Mouse (Mus musculus) heart, postnatal 0 days (tissue): Measurements from ENCODE around the gene Gnao1. TPM values are rescaled to one million over a fixed set of nuclear protein-coding genes. Genes with fewer than 3 reads are reported as not detected.

Experiments
- ATAC-seq: fragments of 200-750 bp; cut with Nextera tagmentation; 2 replicates; pipeline ENCODE4 v1.8.0; 2017; ENCODE audit warnings: low read depth, moderate number of reproducible peaks, moderate library complexity; ENCODE audit not compliant: insufficient read depth
- DNase-seq: peaks from one replicate; pipeline ENCODE4 v3.0.0-alpha.2; 2016; ENCODE audit warnings: low spot score
- H3K27ac ChIP-seq: fragments of 300-500 bp; sonication (generic); 2 replicates; pipeline ENCODE4 v1.5.1; 2014; ENCODE audit warnings: low read depth, mild to moderate bottlenecking
- H3K27me3 ChIP-seq: fragments of 300-500 bp; sonication (generic); 2 replicates; pipeline ENCODE4 v1.6.1; 2014; ENCODE audit warnings: low read length, mixed read lengths; ENCODE audit not compliant: control insufficient read depth, insufficient read depth
- H3K36me3 ChIP-seq: fragments of 300-500 bp; sonication (generic); replicated peaks from 2 replicates; pipeline ENCODE4 v1.6.1; 2014; ENCODE audit warnings: low read length, mixed read lengths; ENCODE audit not compliant: control insufficient read depth, insufficient read depth
- H3K4me1 ChIP-seq: fragments of 300-500 bp; sonication (generic); 2 replicates; pipeline ENCODE4 v1.6.1; 2014; ENCODE audit warnings: antibody characterized with exemption; ENCODE audit not compliant: control insufficient read depth, insufficient read depth
- H3K4me2 ChIP-seq: fragments of 300-500 bp; sonication (generic); 2 replicates; pipeline ENCODE4 v1.6.1; 2014; ENCODE audit warnings: low read depth, mild to moderate bottlenecking, low read length, moderate library complexity
- H3K4me3 ChIP-seq: fragments of 300-500 bp; sonication (generic); 2 replicates; pipeline ENCODE4 v1.5.1; 2014; ENCODE audit warnings: low read depth, low read length
- H3K9ac ChIP-seq: fragments of 300-500 bp; sonication (generic); replicated peaks from 2 replicates; pipeline ENCODE4 v1.6.1; 2014; ENCODE audit warnings: low read depth, low read length, mixed read lengths
- H3K9me3 ChIP-seq: fragments of 300-500 bp; sonication (generic); replicated peaks from 2 replicates; pipeline ENCODE4 v1.6.1; 2016; ENCODE audit warnings: low read length; ENCODE audit not compliant: control insufficient read depth
- CTCF ChIP-seq: IDR thresholded peaks from 2 replicates; pipeline ENCODE4 v1.5.1; 2016; ENCODE audit warnings: antibody characterized with exemption, control low read depth, low read depth
- EP300 ChIP-seq: IDR thresholded peaks from 2 replicates; pipeline ENCODE4 v1.6.1; 2016; ENCODE audit warnings: antibody characterized with exemption, low read depth
- WGBS: fragments of 180-500 bp; shearing (Covaris S2); extraction: QIAGEN DNeasy Blood & Tissue Kit; methylation state at CpG from one replicate; pipeline ENCODE4 v1.1.7; 2014; 5-methylcytosine and 5-hydroxymethylcytosine counted together
- polyA plus RNA-seq: library from polyadenylated mRNA; unstranded; fragments of >200 nt; fragmentation: Nextera tagmentation; extraction: Ambion mirVana; gene quantifications from 2 replicates; pipeline ENCODE4 v1.2.1, GENCODE M21; 2015
- total RNA-seq: library from RNA; depleted of rRNA; stranded (reverse); fragments of >200 nt; gene quantifications from 2 replicates; pipeline ENCODE4 v1.2.3, GENCODE M21; 2014; ENCODE audit warnings: low replicate concordance

The Gnao1 gene
- total and polyA plus RNA-seq, 2 experiments from 2014 or later, result 5.9 to 10.7 TPM

- Histone ChIP-seq H3K4me1 (peaks cover 19% of the 10 kb centered on the region), H3K4me3 (no peak overlapping the region), H3K9ac (no peak overlapping the region), H3K27ac (no peak overlapping the region), H3K4me2 (no peak overlapping the region), H3K36me3 (no peaks in the 10 kb centered on the region), H3K9me3 (no peaks in the 10 kb centered on the region), H3K27me3 (no peaks in the 10 kb centered on the region)
- ATAC-seq (no peak), DNase-seq (no peak)
- whole genome bisulfite sequencing, result 87% methylated on average over 7 of the region's 7 CpGs
- TF ChIP-seq EP300 (no peak), CTCF (no peak)
Observed at GRCm38 (mm10) chr8:93920590-93920948, 110.8 kb downstream of the Gnao1 start.

GRCm38 (mm10) chr8:93923897-93924334, 114.2 kb downstream of the Gnao1 start:
- TF ChIP-seq CTCF (no peak), EP300 (no peak)
- H3K9ac ChIP-seq, result no peak overlapping the region
- no peak overlapping the region for H3K27ac ChIP-seq
- no peaks in the 10 kb centered on the region for H3K9me3 ChIP-seq
- H3K36me3 ChIP-seq, result no peaks in the 10 kb centered on the region
- 0 out of 2 replicates have a peak, but pooled peaks cover 3% of the 10 kb centered on the region for H3K4me1 ChIP-seq
- H3K27me3 ChIP-seq, result no peaks in the 10 kb centered on the region
- ATAC-seq, result no peak; the same call in 1 of the 2 replicates
- WGBS, result 41% methylated on average over 7 of the region's 7 CpGs
- DNase-seq, result no peak
- no peak overlapping the region for H3K4me2 ChIP-seq
- no peak overlapping the region for H3K4me3 ChIP-seq

DNA sequence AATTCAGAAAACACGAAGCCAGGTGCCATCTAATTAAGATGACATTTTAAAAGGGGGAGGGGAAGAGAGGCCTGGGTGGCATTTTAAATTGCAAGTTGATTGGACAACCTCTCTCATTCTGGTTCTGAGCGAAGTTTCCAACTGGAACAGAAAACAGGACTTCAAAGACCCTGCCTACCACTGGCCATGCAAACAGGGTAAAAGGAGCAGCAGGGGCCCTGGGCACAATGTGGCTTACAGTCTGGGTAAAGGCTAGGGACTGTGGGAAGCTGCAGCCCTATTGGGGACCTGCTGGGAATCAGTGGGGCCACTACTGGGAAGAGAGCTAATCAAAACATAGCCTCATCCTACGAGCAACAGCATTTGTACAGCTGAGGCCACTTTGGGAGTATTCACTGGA, 115.7 kb downstream of the Gnao1 start:
- Histone ChIP-seq H3K36me3 (no peaks in the 10 kb centered on the region), H3K4me1 (0 out of 2 replicates have a peak, but pooled peaks cover 3% of the 10 kb centered on the region), H3K27me3 (no peaks in the 10 kb centered on the region), H3K4me3 (no peak overlapping the region), H3K9me3 (no peaks in the 10 kb centered on the region), H3K4me2 (no peak overlapping the region), H3K27ac (no peak overlapping the region), H3K9ac (no peak overlapping the region)
- DNase-seq (no peak), ATAC-seq (no peak)
- TF ChIP-seq CTCF (no peak), EP300 (no peak)
- WGBS, result 59% methylated on average over 3 of the region's 3 CpGs

- WGBS, result 88% methylated on average over 4 of the region's 4 CpGs
Observed at GRCm38 (mm10) chr8:93929233-93929632, 119.5 kb downstream of the Gnao1 start.

GRCm38 (mm10) chr8:93931336-93931735, 121.6 kb downstream of the Gnao1 start:
- Histone ChIP-seq H3K9me3 (no peaks in the 10 kb centered on the region), H3K9ac (no peak overlapping the region), H3K4me1 (no peaks in the 10 kb centered on the region), H3K36me3 (no peaks in the 10 kb centered on the region), H3K27me3 (no peaks in the 10 kb centered on the region), H3K27ac (no peak overlapping the region), H3K4me2 (no peak overlapping the region), H3K4me3 (no peak overlapping the region)
- TF ChIP-seq EP300 (no peak), CTCF (no peak)
- ATAC-seq, result no peak
- DNase-seq, result no peak
- WGBS, result 87% methylated on average over 6 of the region's 6 CpGs

More at GRCm38 (mm10) chr8:93929233-93929632, 119.5 kb downstream of the Gnao1 start:
- Histone ChIP-seq H3K9ac (no peak overlapping the region), H3K4me2 (no peak overlapping the region), H3K4me3 (no peak overlapping the region), H3K4me1 (0 out of 2 replicates have a peak, but pooled peaks cover under 1% of the 10 kb centered on the region), H3K27ac (no peak overlapping the region), H3K36me3 (no peaks in the 10 kb centered on the region), H3K9me3 (no peaks in the 10 kb centered on the region), H3K27me3 (no peaks in the 10 kb centered on the region)
- TF ChIP-seq CTCF (no peak), EP300 (no peak)
- DNase-seq (no peak), ATAC-seq (no peak)

- peak; percentile 97 for TF ChIP-seq CTCF
- no peak for TF ChIP-seq EP300
- no peaks in the 10 kb centered on the region for H3K9me3 ChIP-seq
- H3K9ac ChIP-seq, result no peak overlapping the region
- ATAC-seq (peak; percentile 44), DNase-seq (peak; percentile 36)
- no peaks in the 10 kb centered on the region for H3K4me1 ChIP-seq
- no peaks in the 10 kb centered on the region for H3K36me3 ChIP-seq
- H3K4me3 ChIP-seq, result no peak overlapping the region
- H3K4me2 ChIP-seq, result no peak overlapping the region
- H3K27me3 ChIP-seq, result no peaks in the 10 kb centered on the region
- H3K27ac ChIP-seq, result no peak overlapping the region
- WGBS, result 20% methylated on average over 6 of the region's 6 CpGs
Observed at GRCm38 (mm10) chr8:93932873-93933272, 123.1 kb downstream of the Gnao1 start.
